Mouse (Mus musculus): ENCODE measurements around the gene Pbld1. TPM values are rescaled to one million over a fixed set of nuclear protein-coding genes. Genes with fewer than 3 reads are reported as not detected.

Pbld1 gene
- total and polyA plus RNA-seq, 3 experiments: 0.47 to 0.50 TPM; not detected in 1

GRCm38 (mm10) chr10:63065561-63065960, 5.6 kb downstream of the Pbld1 start:
- no peak overlapping the region for H3K4me3 ChIP-seq (ENCODE audit: control insufficient read depth in 1 of 2, insufficient read depth in 1 of 2, low read depth in 2 of 2, low read length in 2 of 2)
- no peaks in the 10 kb centered on the region; a peak in 1 of 4 replicates for H3K4me1 ChIP-seq (ENCODE audit: control insufficient read depth in 1 of 2, insufficient read depth in 2 of 2, low read length in 2 of 2)
- H3K27ac ChIP-seq (ENCODE audit: control insufficient read depth, low read depth, low read length): no peak overlapping the region
- H3K79me2 ChIP-seq (ENCODE audit: control insufficient read depth, insufficient read depth, low read length, poor library complexity): no peaks in the 10 kb centered on the region
- TF ChIP-seq ELF1 (IDR thresholded peaks at IDR 0.05; ENCODE audit: low read depth, low read length) (no peak), POLR2AphosphoS5 (IDR thresholded peaks at IDR 0.05; ENCODE audit: borderline replicate concordance, low read depth, low read length) (no peak), ZMIZ1 (IDR thresholded peaks at IDR 0.05; ENCODE audit: low read depth, low read length) (no peak), USF1 (IDR thresholded peaks at IDR 0.05; ENCODE audit: low read depth, low read length) (no peak), GABPA (IDR thresholded peaks at IDR 0.05; ENCODE audit: low read depth, low read length) (no peak), MXI1 (IDR thresholded peaks at IDR 0.05; ENCODE audit: low read depth, low read length) (no peak), ZNF384 (IDR thresholded peaks at IDR 0.05; ENCODE audit: low read depth, low read length) (no peak), RCOR1 (IDR thresholded peaks at IDR 0.05; ENCODE audit: low read depth, low read length) (no peak), RAD21 (IDR thresholded peaks at IDR 0.05; ENCODE audit: low read depth, low read length) (no peak), HCFC1 (IDR thresholded peaks at IDR 0.05; ENCODE audit: low read depth, low read length) (no peak), CTCF (IDR thresholded peaks at IDR 0.05 in 2 of 3, conservative IDR thresholded peaks at IDR 0.05 in 1 of 3; ENCODE audit: control insufficient read depth in 1 of 3, insufficient read depth in 1 of 3, low read depth in 2 of 3, low read length in 3 of 3, poor library complexity in 1 of 3, severe bottlenecking in 1 of 3) (no peak), JUND (IDR thresholded peaks at IDR 0.05; ENCODE audit: low read depth, low read length) (no peak), MAX (IDR thresholded peaks at IDR 0.05; ENCODE audit: low read length) (no peak), ZC3H11A (IDR thresholded peaks at IDR 0.05; ENCODE audit: low read depth, low read length) (no peak), EP300 (IDR thresholded peaks at IDR 0.05; ENCODE audit: low read depth in 1 of 2, low read length in 2 of 2) (no peak), MAZ (IDR thresholded peaks at IDR 0.05; ENCODE audit: low read depth, low read length) (no peak), NRF1 (IDR thresholded peaks at IDR 0.05; ENCODE audit: insufficient read depth, low read depth, low read length, poor library complexity, severe bottlenecking) (no peak), CHD1 (IDR thresholded peaks at IDR 0.05; ENCODE audit: low read depth, low read length) (no peak)
- H3K36me3 ChIP-seq (ENCODE audit: control insufficient read depth in 1 of 2, insufficient read depth in 2 of 2, low read length in 2 of 2): no peaks in the 10 kb centered on the region
- no peak overlapping the region for H3K9ac ChIP-seq (ENCODE audit: control insufficient read depth, low read depth, low read length, poor library complexity, severe bottlenecking)
- DNase-seq (ENCODE audit: low read depth, low spot score): no peak
- no peaks in the 10 kb centered on the region for H3K9me3 ChIP-seq (replicated peaks; ENCODE audit: insufficient read depth, low read length)
- H3K27me3 ChIP-seq (ENCODE audit: control insufficient read depth in 1 of 2, insufficient read depth in 2 of 2, low read length in 2 of 2): no peaks in the 10 kb centered on the region; a peak in 1 of 4 replicates

- H3K9ac ChIP-seq (ENCODE audit: control insufficient read depth, low read depth, low read length, poor library complexity, severe bottlenecking): no peak overlapping the region
- H3K27ac ChIP-seq (ENCODE audit: control insufficient read depth, low read depth, low read length): no peak overlapping the region
- no peaks in the 10 kb centered on the region for H3K36me3 ChIP-seq (ENCODE audit: control insufficient read depth in 1 of 2, insufficient read depth in 2 of 2, low read length in 2 of 2)
- H3K9me3 ChIP-seq (replicated peaks; ENCODE audit: insufficient read depth, low read length): no peaks in the 10 kb centered on the region
- no peaks in the 10 kb centered on the region for H3K4me1 ChIP-seq (ENCODE audit: control insufficient read depth in 1 of 2, insufficient read depth in 2 of 2, low read length in 2 of 2)
- H3K27me3 ChIP-seq (ENCODE audit: control insufficient read depth in 1 of 2, insufficient read depth in 2 of 2, low read length in 2 of 2): no peaks in the 10 kb centered on the region; a peak in 1 of 4 replicates
- peak; percentile 57 for DNase-seq (ENCODE audit: low read depth, low spot score)
- H3K4me3 ChIP-seq (ENCODE audit: control insufficient read depth in 1 of 2, insufficient read depth in 1 of 2, low read depth in 2 of 2, low read length in 2 of 2): no peak overlapping the region
- no peaks in the 10 kb centered on the region for H3K79me2 ChIP-seq (ENCODE audit: control insufficient read depth, insufficient read depth, low read length, poor library complexity)
- TF ChIP-seq ZC3H11A (IDR thresholded peaks at IDR 0.05; ENCODE audit: low read depth, low read length) (peak; percentile 71), CTCF (IDR thresholded peaks at IDR 0.05 in 2 of 3, conservative IDR thresholded peaks at IDR 0.05 in 1 of 3; ENCODE audit: control insufficient read depth in 1 of 3, insufficient read depth in 1 of 3, low read depth in 2 of 3, low read length in 3 of 3, poor library complexity in 1 of 3, severe bottlenecking in 1 of 3) (peak; percentile 39 to 83 (median 82)), RAD21 (IDR thresholded peaks at IDR 0.05; ENCODE audit: low read depth, low read length) (peak; percentile 79), MAFK (IDR thresholded peaks at IDR 0.05; ENCODE audit: borderline replicate concordance, low read depth, low read length) (no peak), BHLHE40 (IDR thresholded peaks at IDR 0.05; ENCODE audit: borderline replicate concordance, low read depth, low read length) (0 out of 2 replicates have a peak, but pooled peaks have one; percentile 12), ETS1 (IDR thresholded peaks at IDR 0.05; ENCODE audit: low read depth, low read length) (no peak), SMC3 (IDR thresholded peaks at IDR 0.05; ENCODE audit: low read depth, low read length) (peak; percentile 83)
Observed at GRCm38 (mm10) chr10:63065988-63066387, 6.0 kb downstream of the Pbld1 start.
